Mouse (Mus musculus): ENCODE measurements around the gene Gfod2.

The Gfod2 gene

DNA sequence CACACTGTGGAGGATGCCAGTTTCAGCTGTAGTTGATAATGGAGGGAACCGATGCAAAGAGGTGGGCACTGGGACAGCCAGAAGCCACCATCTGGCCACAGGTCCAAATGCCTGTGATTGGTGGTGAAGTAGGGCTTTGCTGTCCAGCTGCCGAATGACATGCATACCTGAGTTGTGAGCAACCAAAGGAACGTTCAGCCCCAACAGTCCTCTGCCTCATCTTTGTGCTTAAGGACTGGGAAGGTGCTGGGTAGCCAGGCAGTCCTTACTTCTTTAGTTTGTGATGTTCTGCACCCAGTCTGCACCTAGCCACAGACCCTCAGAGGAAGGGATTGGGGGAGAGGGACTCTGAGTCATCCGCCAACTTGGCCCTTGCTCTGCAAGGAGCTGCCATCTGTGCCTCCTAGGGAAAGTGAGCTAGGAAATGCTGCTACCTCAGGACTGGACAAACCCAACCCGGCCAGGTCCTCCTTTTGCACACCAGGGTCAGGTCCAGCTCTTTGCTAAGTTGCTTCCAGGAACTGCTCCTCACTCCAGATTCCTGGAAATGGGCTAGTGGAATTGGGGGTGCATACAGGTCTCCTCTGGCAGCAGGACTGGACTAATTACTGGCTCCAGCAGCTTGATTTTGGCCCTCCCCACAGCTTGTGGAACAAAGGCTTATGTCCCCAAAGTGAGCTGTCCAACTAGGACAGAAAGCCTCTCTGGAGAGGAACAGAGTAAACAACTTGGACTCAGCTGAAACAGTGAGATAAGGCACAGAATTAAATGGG lies 10.2 kb upstream of the Gfod2 start:
- no peak for DNase-seq (ENCODE audit: low read depth, low spot score)

DNA sequence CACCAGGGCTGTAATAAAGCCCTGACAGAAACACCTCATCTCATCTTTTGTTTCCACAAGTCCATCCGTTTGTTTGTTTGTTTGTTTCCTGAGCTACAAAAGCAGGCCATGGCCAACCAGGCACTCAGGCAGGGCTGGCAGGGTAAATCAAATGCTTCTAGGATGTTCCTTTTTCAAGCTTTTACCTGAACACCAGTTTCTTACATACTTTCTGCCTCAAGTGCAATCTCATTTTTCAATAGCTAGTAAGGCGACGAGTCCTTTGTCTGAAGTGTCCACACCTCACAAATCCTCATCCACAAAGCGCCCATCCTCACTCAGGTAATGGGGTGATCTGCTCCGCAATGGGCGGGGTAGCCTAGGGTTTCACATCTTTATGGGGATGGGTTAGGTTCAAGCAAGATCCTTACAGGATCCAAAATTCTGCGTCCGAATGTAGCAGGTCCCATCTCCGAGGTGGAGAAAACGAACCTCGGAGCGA lies 628 bp downstream of the Gfod2 start:
- DNase-seq (ENCODE audit: low read depth, low spot score): no peak

DNA sequence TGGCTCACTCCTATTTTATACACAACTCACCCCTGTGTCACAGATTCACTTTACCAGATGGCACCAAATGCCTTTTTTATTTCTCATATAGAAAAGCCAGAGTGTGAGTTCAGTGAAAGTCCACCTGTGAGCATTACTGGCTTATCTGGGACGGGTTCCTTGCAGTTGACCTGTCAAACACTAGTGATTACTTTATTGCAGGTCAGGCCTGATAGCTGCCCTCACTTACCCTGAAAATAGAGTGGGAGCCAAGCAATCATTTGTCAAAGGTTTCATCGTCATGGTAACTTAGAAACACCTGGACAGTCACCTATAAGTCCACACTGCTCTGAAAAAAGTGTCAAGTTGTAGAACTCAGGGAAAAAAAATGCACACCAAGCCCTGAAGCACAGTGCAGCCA lies 3.8 kb downstream of the Gfod2 start:
- no peak for DNase-seq (ENCODE audit: low read depth, low spot score)

DNA sequence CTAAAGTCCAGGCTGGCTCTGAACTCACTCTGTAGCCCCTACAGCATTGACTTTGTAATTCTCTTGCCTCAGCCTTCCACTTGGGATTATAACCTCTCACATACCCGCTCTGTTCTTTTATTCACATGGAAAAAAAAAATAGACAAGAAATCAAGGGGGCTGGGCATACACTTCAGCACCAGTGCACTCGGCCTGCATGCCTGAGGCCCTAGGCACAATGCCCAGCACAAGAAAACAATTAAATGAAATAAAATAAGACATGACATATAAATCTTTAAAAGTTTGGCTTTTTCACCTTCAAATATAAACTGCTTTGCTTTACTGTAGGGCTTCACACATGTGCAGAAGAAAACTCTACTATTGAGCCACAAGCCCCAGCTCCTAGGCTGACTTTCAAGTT lies 4.5 kb downstream of the Gfod2 start:
- no peak for DNase-seq (ENCODE audit: low read depth, low spot score)

DNA sequence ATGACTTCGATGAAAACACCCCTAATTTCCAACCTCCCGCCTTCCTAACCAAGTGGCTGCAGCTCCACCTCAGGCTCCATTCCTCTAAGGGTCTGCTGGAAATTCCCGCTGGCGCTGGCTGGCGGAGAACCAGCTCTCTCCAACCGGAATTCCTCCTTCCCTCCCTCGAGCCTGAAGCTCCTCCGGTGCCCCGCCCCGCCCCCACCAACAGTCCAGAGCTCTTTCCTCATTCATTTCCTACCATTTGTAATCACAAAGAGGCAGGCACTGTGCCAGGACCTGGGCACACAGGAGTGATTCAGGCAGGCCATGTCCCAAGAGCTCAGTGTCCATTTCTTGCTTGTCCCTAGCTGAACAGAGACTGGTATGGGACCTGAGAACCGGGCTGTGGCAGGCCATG lies 7.9 kb downstream of the Gfod2 start:
- peak; percentile 78 for DNase-seq (ENCODE audit: low read depth, low spot score)

DNA sequence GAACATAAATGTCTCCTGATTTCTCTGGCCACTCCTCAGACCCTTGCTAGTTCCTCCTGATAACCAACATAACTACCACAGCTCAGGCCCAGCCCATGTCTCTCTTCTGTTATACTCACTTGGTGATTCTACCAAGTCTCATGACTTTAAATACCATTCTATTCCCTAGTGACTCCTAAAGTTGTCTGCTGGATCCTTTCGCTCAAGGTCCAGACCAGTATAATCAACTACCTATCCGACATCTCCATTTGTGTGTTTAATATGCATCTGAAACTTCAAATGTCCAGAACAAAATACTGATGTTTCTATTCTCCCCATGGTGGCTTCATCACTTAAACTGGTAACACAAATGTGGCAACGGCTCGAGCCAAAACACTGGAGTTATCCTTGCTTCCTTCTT lies 15.2 kb downstream of the Gfod2 start:
- peak; percentile 27 for DNase-seq (ENCODE audit: low read depth, low spot score)

DNA sequence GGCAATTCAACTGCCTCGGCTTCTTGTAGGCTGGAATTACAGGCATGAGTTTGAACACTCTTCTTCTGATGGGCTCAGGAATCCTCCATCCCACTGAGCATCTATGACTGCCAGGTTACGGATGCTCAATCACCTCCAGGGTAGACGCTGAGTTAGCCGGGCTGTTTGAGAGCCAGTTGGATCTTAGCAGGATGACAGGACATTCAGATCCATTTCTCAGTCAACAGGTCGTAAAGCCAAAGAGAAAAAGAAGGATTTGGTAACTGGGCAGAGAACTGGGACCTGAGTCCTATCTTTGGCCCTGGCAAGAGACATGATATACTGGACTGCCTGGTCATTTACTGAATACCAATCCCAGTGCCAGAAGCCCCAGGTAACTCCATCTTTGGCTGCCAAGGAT lies 19.2 kb downstream of the Gfod2 start:
- no peak for DNase-seq (ENCODE audit: low read depth, low spot score)

DNA sequence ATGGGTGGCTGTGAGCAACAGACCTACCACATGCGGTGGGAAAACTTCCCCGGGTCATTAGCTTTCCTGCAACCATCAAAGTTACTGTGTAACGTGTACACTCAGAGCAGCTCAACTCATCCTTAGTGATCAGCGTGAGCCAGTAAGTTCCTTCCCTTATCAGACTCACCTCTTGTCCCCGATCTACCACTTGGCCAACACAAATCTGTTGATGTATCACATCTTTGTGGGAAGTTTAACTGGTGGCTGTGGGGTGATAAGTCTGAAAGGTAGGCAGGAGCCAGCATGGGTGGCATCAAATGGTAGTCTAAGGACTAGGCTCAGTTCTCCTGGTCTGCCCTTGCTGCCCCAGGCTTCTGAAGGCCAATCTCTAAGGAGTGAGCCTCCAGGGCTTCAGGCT lies 26.3 kb downstream of the Gfod2 start:
- DNase-seq (ENCODE audit: low read depth, low spot score): no peak

DNA sequence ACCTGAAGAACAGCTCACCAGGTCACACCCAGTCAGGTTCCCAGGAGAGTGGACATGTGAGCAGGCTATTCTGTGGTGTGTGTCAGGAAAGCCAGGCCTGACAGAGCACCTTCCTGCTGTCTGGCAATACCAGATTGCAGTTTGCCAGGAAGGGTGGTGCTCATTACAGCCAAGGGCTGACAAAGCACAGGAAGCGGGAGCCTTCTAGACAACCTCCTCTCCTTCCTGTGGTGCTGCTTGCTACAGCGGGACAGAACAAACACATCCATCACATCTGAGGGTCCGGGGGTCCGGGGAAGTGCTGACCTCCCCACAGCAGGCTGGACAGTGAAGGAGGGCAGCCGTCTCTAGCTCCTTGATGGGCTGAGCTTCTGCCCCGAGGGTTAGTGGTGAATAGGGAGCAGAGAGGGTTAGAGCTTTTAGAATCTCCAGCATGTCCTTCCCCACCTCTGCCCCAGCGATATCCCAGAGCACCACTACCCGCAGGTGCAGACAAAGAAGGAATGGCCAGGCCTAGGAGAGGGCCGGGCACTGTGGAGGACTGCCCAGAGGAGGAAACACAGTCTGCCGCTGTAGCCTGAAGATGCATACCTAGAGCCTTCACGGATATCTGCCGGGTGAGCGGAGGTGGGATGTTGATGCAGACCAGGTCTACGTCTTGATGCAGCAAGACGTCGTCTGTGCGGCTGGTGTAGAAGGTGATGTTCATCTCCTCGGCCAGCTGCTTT lies 30.9 kb downstream of the Gfod2 start:
- DNase-seq (ENCODE audit: low read depth, low spot score): peak; percentile 30

DNA sequence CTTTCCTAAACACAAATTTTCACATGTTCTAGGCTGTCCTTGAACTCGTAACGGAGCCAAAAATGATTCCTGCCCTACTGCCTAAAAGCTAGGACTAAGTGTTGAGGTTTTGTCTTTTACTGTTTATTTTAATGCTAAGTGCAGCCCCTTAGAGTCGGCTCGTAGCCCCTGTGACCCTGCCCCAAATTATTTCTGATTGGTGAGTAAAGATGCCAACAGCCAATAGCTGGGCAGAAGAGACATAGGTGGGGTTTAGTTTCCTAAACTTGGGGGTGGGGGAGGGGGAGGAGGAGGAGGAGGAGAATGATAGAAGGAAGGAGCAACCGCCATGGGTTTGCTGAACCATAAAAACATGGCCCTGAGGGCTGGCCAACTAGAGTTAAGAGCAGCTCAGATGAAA lies 32.7 kb downstream of the Gfod2 start:
- DNase-seq (ENCODE audit: low read depth, low spot score): peak; percentile 36

DNA sequence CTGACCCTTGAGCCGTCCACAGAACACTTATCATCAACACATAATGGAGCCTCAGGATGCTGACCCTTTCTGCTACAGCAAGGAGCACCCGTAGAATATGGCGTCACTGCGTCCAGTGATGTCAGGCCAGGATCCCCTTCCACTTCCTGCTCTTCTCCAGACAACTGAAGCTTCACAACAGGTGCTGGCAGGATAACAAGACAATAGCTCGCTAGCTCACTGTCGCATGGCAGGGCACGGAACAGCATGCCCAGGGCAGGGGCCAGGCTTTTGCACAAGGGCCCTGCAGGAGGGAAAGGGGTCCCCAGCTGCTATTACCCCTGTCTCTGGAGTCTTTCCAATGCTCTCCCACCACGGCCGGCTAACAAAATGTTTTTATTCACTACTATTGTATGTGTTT lies 35.6 kb downstream of the Gfod2 start:
- DNase-seq (ENCODE audit: low read depth, low spot score): no peak

DNA sequence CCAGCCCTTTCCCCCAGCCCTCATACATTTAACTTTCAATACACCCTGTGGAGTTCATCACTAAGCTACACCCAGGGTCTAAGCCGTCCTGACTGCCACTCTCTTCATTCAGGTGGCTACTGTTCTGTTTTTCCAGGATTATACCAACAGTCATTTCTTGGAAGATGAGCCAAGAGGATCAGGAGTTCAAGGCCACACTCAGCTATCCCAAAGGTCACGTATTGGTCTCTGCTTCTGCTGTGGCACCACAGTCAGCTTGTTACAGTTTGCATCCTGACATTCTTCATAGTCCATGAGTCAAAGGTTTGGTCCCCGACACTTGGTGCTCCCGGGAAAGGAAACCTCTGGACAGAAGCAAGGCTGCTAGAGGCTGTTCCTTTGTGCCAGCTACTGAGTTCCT lies 38.8 kb downstream of the Gfod2 start:
- no peak for DNase-seq (ENCODE audit: low read depth, low spot score)

DNA sequence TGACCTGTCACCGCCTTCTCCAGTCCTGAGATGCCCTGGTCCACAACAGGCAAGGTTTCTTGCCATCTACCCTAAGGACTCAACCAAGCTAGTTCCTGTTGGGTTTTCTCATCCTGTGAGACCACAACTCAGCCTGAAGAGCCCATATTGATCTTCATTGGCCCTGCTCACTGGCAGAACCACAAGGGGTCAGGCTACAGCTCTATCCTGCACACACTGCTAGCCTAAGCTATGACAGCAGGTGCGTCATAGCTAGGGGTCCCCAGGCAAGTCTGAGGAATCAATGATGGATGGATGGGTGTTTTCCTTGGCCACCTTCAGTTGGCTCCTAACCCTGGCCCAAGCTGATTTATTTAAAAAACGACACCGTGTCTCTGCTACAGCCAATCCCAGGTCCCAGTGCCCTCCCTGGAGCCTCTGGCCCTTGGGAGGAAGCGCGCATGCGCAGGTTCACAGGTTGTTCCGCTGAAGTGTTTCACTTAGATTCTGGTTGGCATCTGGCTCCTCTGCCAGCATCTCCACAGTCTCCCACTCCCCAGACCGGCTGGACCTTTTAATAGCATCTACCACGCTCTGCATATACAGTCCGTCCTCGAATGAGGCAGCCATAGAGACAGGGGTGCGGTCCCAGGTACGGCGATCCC lies 42.0 kb downstream of the Gfod2 start:
- DNase-seq (ENCODE audit: low read depth, low spot score): peak; percentile 62

DNA sequence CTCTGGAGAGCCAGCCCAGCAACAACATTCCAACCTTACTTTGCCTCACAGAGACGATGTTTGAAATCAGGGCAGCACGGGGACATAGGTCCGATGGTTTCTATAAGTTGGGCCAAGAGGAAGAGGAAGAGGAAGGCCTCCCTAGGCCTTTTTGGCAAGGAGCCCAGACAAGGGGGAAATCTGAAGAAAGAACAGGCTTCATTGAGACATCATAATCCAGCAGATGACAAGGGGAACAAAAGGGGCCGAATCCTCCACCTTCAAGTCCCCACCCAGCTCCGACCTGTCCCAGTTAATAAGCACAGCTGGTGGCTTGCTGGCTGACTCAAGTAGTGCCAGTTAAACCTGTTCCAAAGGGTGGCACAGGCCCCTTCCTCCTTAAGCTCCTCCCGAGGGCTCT lies 43.4 kb downstream of the Gfod2 start:
- DNase-seq (ENCODE audit: low read depth, low spot score): no peak

DNA sequence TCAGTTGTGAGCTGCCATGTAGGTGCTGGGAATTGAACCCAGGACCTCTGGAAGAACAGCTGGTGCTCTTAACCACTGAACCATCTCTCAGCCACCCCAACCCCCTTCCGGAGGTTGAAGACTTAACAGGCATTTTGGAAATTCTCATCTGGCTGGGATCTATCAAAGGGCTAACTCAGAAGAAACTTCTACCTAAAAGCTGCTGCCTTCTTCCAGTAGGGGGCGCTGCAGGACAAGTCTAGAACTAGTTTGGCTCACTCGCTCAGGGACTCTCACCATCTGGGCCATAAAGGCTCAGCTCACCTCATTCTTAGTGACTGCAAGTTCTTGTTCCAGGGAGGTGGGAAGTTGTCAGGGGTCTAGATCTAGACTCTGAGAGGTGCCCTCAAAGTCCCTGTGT lies 44.3 kb downstream of the Gfod2 start:
- peak; percentile 93 for DNase-seq (ENCODE audit: low read depth, low spot score)

DNA sequence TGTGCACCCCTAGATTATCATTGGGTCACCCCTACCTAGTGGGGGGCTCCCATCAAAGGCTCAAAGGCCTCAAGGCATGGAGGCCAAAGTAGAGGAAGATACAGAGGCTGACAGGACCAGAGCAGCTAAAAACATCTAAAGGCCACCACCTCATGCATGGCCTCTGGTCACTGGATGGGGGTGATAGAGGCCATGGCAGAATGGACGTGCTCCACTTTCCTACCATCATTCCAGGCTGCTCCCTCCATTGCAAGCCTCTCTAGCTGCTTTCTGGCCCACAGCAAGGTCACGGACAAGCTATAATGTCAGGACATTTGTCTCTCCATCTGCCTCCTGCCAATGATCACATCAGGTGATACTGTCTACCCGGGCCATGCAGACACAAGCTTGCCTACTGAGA lies 46.2 kb downstream of the Gfod2 start:
- no peak for DNase-seq (ENCODE audit: low read depth, low spot score)

DNA sequence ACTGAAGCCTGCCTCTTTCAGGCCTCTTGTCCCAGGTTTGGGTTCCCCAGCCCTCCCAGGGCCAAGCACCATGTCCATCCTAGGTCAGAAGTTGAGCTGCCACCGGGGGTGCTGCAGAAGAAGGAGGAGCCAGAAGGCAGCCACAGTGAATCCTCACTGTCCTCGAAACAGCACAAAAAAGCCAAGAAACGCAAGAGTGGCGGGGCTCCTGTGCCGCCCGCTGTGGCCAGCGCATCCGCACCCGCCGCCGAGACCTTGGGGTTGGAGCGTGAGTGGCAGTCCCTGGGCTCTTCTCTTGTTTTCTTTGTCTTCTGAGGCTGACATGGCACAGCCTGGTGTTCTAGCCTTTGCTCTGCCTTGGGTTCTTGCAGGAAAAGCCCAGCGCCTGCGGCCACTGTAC lies 49.1 kb downstream of the Gfod2 start:
- peak; percentile 51 for DNase-seq (ENCODE audit: low read depth, low spot score)

DNA sequence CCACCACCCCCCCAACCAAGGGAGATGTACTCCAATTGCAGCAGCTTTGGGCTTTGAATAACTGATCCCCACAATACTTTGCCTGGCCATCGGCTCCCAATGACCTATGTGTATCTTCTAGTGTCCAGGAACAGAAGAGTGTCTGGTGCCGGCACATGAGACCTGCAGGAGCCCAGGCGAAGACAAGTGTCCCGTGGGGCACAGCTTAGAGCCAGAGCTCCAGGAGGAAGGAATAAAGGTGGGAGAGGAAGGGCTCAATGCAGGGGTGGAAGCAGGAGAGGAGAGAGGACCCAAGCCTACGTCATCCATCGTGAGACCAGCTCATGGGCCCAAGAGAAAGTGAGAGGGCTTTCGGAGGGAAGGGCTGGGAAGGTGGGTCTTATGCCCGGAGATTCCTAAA lies 49.8 kb downstream of the Gfod2 start:
- no peak for DNase-seq (ENCODE audit: low read depth, low spot score)

DNA sequence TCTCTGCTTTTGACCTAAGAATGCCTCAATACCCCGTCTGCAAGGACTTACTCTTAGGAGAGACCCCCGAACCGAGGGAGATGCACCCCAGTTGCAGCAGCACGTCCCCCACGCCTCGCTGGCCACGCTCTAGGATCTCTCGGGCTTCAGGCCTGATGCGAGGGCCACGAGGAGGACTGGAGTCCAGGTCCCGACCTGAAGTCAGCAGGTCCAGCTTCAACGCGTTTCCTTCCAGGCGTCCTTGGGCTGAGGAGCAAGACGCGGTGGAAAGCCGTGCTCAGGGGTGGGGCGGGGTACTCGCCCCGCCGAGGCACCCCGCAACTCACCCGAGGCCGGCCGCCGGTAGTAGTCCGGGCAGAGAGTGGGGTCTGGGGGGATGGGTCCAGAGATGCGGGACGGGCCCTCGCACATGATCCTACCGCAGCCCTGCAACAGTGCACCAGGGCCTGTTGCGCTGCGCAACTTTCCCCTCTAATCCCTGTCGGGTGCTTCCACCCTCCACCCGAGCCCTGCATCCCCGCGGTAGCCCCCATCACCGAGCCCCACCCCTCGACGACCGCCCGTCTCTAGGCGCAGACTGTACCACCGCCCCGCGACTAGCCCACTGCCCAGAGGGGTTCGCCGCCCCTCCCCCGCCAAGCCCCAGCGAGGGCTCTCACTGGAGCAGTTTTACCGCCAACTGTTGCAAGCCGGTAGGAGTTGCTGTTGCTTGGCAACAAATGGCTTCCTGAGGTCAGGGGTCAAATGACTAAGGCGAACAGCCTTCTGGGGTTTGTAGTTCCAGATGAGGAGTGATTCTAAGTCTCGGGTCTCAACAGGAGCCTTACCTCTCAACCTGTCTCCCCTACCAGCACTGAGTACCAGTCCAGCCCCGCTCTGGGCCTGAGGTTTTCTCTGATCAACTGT lies 50.7 kb downstream of the Gfod2 start, which contains the start of the genes 4933405L10Rik and Enkd1:
Gene 4933405L10Rik (plus strand): TSS at position 158 of the 906 bp plus-strand sequence.
Gene Enkd1 (minus strand): TSS at position 713 of the 906 bp plus-strand sequence.
- DNase-seq (ENCODE audit: low read depth, low spot score): peak; percentile 96

DNA sequence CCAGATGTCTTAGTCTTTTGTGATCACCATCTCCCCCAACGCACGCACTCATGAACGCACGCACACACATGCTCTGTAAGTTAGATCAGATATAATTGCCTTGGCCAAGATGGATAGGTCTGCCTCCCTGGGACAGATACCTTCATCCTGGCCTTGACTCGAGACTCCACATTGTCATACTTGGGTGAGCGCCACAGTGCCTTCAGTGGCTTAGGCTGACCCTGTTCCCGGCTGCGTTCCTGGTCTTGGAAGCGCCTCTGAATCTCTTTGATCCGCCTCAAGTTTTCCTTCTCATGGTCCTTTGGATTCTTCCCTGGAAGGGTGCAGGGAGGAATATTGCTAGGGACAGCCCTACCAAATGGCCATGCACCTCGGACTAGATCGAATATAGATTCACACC lies 52.0 kb downstream of the Gfod2 start:
- DNase-seq (ENCODE audit: low read depth, low spot score): no peak

DNA sequence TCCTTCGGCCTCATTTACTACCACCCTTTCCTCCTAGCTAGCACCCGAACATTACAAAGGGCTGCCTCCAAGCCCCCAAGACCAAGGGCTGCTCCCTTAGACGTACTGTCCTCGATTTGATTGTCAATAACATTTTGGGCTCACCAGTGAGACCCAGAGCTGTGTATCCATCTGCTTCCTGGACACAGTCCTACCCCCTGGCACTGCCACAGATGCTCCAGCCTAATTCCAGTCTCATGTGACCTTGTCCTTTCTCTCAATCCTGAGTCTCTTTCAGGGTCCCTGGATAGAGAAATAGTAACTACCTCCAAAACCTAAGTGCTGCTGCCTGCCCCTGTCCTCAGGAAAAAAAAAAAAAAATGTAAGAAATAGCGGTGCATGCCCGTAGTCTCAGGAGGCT lies 53.5 kb downstream of the Gfod2 start:
- no peak for DNase-seq (ENCODE audit: low read depth, low spot score)
